Mouse (Mus musculus): ENCODE data around the gene Meltf.

GRCm38 (mm10) chr16:31924368-31924767, 45.8 kb downstream of the Meltf start:
- TF ChIP-seq CTCF (IDR thresholded peaks at IDR 0.05; ENCODE audit: low read depth) (no peak), EP300 (IDR thresholded peaks at IDR 0.05; ENCODE audit: low read depth) (no peak)
